Mouse (Mus musculus): ENCODE measurements around the gene Camk2n1.
"Not testable (repeated sequence)": the region's sequence is repeated elsewhere in the genome, so short reads cannot be mapped to it uniquely, and the experiment has no call there.

Gene Camk2n1

GRCm38 (mm10) chr4:138453753-138454570 is at the start of gene Camk2n1:
Gene Camk2n1, plus strand, starts transcription at chr4:138454314.
- DNase-seq (ENCODE audit: low spot score in 2 of 2) = peak; percentile 70 to 74

GRCm38 (mm10) chr4:138404806-138405205 is 49.3 kb upstream of the Camk2n1 start:
- DNase-seq (ENCODE audit: low spot score in 2 of 2) = peak in 1 of 2 experiments; percentile 15

GRCm38 (mm10) chr4:138407479-138408194 is 46.5 kb upstream of the Camk2n1 start:
- DNase-seq (ENCODE audit: low spot score in 2 of 2) = peak; percentile 18 to 20

DNA sequence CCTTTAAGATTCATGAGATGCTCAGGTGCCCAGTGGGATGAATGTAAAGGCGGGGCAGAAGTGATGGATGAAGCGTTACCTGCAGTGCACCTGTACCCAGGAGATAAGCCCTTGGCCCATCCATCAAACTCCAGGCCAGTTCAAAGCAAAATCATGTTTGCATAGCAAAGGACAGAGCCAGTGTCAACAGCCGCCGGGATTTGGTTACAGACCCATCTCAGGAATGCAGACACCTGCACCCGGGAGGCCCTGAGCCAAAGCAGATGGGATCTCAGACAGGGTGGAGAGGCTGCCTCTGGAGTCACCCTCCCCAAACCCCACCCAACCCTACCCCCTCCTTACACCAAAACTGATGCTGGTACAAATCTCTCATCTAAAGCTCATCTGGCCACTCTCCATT is 43.1 kb upstream of the Camk2n1 start:
- no peak for DNase-seq (ENCODE audit: low spot score in 2 of 2)

DNA sequence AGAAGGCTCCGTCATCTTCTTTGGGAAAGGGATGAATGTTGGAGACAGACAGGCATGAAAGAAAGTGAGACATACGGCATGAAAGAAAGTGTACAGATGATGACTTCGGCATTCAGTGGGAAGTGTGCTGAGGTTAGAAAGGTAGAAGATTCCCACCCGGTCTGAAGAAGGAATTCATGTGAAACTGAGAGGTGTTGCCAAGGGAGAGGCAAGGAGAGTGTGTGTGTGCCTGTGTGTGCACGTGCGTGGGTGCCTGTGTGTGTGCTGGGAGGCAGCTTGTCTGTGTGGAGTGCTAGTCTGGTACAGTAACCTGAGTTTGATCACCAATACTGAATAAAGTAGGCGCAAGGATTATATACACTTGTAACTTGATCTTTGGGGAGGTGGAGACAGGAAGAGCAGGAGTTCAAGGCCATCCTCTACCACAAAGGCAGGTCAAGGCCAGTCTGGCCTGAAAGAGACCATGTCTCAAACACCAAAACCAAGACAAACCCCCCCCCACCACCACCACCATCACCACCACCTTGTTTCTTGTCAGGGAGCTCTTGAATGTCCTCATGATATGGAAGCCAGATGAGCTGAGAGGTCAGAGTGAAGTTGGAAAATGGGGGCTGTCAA is 42.5 kb upstream of the Camk2n1 start:
- no peak for DNase-seq (ENCODE audit: low spot score in 2 of 2)

DNA sequence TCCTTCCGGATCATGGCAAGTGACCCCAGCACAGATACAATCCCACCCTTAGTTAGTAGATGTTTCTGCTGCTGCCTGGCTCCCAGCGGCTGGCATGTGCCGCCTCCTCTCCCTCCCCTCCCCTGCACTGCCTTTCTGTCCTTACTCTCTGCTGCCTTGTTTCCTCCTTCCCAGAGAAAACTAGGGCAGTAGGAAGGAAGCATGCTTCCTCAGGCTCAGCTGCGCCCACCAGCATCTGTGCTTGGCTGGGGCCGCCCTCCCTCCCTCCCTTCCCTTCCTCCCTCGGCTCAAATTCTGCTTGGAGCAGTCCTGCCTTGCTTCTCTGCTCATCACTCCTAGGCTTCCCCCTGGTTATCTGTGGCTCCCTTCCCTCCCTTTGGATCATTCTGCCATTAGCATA is 39.4 kb upstream of the Camk2n1 start:
- DNase-seq (ENCODE audit: low spot score in 2 of 2) = no peak

- DNase-seq (ENCODE audit: low spot score in 2 of 2) = no peak
These were observed 38.1 kb upstream of the Camk2n1 start for GRCm38 (mm10) chr4:138415991-138416390.

GRCm38 (mm10) chr4:138416414-138416813 is 37.7 kb upstream of the Camk2n1 start:
- DNase-seq (ENCODE audit: low spot score in 2 of 2) = no peak

- no peak for DNase-seq (ENCODE audit: low spot score in 2 of 2)
These were observed 36.2 kb upstream of the Camk2n1 start for GRCm38 (mm10) chr4:138417882-138418281.

GRCm38 (mm10) chr4:138418340-138418957 is 35.7 kb upstream of the Camk2n1 start:
- no peak for DNase-seq (ENCODE audit: low spot score in 2 of 2)

GRCm38 (mm10) chr4:138425028-138425427 is 29.1 kb upstream of the Camk2n1 start:
- no peak for DNase-seq (ENCODE audit: low spot score in 2 of 2)

DNA sequence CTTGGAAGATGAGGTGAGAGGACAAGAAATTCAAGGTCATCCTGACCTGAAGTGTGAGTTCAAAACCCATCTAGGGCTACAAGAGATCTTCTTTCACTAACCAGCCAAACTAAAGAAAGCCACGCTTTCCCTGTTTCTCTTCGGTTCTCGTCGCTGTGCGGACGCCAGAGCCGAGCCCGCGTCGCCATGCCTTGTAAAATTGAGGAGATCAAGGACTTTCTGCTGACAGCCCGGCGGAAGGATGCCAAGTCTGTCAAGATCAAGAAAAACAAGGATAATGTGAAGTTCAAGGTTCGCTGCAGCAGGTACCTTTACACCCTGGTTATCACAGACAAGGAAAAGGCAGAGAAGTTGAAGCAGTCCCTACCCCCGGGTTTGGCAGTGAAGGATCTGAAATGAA is 28.5 kb upstream of the Camk2n1 start:
- not testable (repeated sequence) for DNase-seq (ENCODE audit: low spot score in 2 of 2)

GRCm38 (mm10) chr4:138426778-138427705 is 27.1 kb upstream of the Camk2n1 start:
- peak; percentile 85 to 86 for DNase-seq (ENCODE audit: low spot score in 2 of 2)

GRCm38 (mm10) chr4:138429778-138430177 is 24.3 kb upstream of the Camk2n1 start:
- DNase-seq (ENCODE audit: low spot score in 2 of 2) = no peak

DNA sequence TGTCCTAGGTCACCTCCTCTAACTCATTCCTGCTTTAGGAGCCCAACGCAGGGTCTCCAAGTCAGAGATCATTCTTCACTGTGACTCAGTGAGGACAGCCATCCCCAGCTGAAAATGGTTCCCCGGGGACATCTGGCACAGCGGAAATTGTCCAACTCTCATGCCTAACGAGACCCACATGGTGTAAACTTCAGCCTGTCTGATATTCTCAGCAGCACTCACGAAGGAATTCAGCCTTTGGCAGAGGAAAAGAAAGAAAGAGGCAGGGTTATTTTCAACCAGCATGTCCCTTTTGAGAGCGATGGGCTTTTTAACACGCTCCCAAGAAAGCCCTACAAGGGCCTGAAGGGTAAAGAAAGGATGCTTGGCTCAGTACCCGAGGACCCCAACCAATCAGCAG is 22.8 kb upstream of the Camk2n1 start:
- DNase-seq (ENCODE audit: low spot score in 2 of 2) = no peak

GRCm38 (mm10) chr4:138434347-138435316 is 19.5 kb upstream of the Camk2n1 start, which contains the start of gene Mul1:
Gene Mul1, plus strand, starts transcription at chr4:138434671.
- peak; percentile 91 to 95 for DNase-seq (ENCODE audit: low spot score in 2 of 2)

- DNase-seq (ENCODE audit: low spot score in 2 of 2) = no peak
These were observed 14.1 kb upstream of the Camk2n1 start for GRCm38 (mm10) chr4:138440062-138440461.

DNA sequence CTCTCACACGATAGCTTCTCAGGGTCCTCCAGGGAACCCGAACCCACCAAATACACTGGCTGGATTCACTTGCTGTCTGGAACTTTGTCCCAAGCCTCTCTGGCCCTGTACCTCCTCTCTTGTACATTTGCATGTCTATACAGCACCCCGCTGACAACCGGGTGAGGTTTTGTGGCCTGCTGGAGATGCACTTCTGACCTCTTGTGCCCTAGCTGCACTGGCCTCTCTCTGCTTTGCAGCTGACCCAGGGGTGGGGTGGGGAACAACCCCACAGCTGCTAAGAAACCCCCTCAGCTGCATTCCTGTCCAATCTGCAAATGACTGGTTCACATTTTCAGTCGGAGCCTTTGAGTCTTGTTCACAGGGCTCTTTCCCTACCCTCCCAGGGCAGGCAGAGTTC is 9.2 kb upstream of the Camk2n1 start:
- no peak for DNase-seq (ENCODE audit: low spot score in 2 of 2)

DNA sequence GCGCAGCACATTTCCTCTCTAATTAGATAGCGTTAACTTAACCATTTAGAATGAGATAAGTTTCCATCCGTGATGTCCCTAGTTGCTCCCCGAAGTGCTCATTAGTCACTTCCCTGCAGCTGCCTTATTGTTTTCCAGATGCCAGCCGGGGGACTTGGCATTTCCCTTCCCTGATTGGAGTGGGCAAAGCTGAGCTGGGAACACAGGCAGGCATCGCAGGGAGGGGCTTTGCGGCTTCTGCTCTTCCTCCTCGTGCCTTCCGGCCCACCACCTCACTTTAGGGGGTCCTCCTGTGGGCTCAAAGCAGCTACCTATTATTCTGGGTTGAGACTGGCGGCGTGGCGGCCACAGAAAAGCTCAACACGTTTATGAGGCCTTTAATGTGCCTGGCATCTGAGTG is 7.1 kb upstream of the Camk2n1 start:
- no peak for DNase-seq (ENCODE audit: low spot score in 2 of 2)

DNA sequence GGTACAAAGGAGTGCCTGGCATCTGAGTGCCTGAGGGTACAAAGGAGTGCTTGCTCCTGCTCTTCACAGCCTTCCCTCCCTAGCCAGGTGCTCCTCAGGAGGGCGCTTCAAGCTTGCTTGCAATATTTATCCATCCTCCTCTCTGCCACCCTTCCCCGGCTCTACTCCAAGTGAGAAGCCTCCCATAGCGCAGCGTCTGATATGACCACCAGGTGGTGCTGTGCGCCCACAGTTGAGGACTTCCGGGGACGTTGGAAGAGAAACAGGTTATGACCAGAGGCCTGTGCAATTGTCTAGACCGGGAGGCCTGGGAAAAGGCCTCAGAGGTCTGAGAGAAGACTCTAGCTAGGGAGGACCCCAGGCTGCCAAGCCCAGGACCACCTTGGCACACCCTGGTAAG is 6.7 kb upstream of the Camk2n1 start:
- DNase-seq (ENCODE audit: low spot score in 2 of 2) = peak; percentile 87 to 89

Measured in urinary bladder, postnatal 36 days (tissue).